Mouse (Mus musculus) kidney, adult 11 months (tissue): ENCODE measurements at regions not wholly inside any gene's neighbourhood (a gene's known extent, or its start where the extent isn't known, plus 50 kb on each side); places are given as distances from the start of the nearest gene placed in this dataset.
"Not testable (repeated sequence)": the region's sequence is repeated elsewhere in the genome, so short reads cannot be mapped to it uniquely, and the experiment has no call there.

Experiments
- DNase-seq: peaks from one replicate; pipeline ENCODE4 v3.0.0; 2022

DNA sequence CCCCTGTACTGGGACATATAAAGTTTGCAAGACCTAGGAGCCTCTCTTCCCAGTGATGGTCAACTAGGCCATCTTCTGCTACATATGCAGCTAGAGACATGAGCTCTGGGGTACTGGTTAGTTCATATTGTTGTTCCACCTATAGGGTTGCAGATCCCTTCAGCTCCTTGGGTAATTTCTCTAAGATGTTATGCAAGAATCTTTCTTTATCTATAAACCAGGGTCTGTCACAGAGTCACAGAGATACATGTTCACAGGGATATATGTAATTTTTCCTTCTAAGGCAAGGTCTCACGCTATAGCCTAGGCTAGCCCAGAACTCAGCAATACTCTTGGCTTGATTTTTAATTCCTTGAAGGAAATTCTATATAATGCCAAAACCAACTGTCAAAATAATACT is 56.9 kb downstream of the Zfp36l1 start:
- DNase-seq, result not testable (repeated sequence)

DNA sequence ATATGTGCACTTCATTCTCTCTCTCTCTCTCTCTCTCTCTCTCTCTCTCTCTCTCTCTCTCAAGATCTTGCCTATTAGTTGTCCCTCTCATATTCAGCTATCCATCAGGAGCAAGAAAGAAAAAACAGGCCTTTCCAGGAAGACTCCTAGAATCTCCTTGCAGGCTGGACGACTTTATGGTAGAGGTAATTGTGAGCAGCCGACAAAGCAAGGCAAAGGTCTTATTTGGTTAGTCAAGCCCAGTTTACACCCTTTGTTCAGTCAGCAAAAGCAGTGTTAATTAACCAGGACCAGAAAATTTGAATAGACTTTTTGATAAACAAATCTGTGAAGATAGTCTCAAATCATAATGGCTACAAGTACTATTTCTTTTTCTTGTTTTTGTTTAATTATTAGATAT is 57.4 kb downstream of the Zfp36l1 start:
- DNase-seq, result no peak

DNA sequence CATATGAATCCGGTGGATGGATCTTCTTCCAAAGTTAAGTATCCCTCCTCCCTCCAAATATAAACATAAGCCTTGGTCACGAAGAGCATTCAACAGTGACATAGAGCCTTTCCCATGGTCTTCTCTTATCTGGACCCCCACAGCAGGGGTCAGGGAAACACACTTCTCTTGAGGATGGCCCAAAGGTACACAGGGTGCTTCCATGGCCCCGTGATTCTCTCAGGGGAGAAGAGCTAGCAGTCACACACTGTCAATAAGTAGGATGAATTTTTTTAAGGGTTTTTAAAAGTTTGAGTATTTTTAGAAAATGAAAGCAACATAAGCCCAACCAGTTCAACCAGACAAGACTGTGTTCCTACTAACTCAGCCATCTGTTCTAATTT is 58.2 kb downstream of the Zfp36l1 start:
- DNase-seq, result no peak

DNA sequence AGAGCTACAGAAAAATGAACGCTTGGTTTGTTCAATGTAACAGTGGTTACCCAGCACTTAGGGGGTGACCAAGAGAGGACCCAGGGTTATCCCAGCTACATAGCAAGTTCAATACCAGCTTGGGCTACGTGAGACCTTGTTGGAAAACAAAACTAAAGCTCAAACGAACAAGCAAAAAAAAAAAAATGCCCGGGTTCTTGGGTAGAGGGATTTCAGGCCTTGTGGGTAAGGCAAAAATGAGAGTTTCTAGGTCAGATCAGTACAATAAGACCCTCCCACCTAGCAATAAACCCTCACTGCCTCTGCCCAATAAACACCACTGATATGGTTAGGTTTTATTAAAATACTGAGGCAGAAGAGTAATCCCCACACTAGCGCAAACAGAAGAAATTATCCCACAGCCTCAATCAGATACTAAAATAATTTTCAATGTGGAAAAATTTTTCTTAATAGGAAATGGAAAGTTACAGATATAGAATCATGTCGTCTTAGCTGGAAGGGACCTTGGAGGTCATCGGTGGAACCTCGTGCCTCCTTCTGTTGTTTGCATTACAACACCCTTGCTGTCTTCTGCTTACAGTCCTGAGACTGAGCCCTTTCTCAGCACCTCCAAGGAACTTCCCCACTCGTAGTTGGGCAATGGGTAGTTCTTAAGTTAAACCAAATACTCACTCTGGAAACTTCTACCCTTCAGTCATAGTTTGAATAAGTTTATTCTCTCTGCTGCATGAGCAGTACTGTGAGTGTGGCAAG is 58.7 kb downstream of the Zfp36l1 start:
- no peak for DNase-seq

DNA sequence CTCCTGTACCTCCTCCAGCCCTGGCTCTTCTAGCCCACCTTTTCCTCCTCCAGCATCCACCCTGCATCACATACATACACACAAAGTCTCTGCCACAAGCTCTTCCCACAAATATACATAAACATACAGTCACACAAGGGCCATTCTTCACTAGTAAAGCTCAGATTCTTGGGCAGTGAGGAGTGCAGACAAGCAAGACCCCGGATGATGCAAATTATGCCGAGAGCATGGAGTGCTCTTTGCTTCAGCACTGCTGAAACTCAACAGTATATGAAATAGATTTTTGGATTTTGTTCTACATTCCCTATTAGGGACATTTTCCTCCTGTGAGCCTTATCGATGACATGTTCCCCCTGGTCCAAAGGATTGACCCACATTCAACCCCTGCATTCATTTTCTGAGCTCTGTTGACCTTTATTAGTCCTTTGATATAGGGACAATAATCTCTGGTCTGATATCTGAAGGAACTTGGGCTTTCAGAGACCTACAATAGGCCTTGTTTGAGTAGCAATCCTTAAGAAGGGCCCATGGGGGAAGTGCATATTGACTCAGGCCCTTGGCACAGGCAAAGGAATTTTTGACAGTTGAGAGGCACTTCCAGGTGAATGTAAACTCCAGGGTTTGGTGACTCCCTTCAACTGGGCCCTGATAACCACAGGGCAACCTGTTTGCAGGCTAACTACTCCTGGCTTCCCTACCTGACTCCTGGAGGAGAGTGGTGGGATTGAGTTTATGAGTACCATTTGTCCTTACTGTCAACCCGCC is 64.4 kb downstream of the Zfp36l1 start:
- no peak for DNase-seq

DNA sequence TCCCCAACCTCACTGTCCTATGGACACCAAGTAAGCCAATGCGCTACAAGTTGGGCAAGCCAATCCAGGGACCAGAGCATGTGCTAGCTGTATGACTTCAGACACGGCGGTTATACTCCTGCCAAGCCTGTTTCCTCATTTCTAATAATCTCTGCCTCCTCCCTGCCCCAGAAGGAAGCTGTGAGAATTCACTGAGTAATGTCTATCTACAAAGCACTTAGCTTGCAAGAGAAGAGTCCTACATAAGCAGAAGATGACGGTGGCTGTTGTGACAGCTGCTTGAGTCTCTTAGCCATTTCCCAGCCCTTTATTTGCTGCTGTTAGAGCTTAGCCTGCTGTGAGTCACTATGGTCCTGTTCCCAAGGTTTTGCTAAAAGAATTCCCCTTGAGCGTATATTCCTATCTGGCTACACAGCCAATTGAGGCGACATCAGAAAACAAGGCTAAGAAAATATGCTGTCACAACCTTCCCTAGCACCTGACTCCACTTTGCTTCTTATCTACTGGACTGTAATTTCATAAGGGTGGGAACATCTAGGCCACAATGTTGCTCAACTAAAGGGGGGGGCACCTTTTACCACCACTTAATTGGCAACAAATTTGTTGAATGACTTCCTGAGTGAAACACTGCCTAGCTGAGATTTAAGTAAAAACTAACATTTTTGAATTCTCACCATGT is 66.0 kb downstream of the Zfp36l1 start:
- no peak for DNase-seq

DNA sequence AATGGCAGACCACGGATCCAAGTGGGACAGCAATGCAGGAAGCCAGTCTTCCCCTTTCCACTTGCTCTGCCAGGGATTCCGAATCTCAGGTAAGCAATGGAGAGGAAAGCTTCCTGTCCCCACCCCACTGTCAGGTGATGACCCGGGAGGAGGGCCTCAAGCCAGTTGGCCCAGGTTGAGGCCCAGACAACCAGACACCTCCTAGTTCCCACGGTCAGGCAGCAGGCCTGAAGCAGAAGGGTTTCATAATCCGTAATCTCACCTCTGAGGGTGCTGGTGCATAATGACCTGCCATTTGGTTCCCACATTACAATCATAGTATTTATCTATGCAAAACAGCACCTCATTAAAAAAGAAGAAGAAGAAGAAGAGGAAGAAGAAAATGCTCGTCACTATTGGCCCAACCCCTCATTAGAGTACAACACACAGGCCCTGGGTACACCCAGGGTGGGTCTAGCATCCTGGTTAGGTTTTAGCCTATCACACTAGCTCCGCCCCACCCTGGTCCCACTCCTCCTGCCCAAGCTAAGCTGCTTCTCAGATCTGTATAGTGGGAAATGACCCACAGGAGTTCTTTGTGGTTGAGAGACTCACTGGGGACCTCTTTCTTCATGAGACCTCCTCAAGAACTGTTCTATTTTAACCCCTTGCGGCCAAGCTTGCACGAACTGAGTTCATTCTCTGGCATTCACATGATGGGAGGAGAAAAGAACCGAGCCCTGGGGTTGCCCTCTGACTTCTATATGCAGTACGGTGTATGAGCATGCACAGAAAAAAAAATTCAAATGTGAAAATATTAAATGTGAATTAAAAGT is 71.1 kb downstream of the Zfp36l1 start:
- no peak for DNase-seq

DNA sequence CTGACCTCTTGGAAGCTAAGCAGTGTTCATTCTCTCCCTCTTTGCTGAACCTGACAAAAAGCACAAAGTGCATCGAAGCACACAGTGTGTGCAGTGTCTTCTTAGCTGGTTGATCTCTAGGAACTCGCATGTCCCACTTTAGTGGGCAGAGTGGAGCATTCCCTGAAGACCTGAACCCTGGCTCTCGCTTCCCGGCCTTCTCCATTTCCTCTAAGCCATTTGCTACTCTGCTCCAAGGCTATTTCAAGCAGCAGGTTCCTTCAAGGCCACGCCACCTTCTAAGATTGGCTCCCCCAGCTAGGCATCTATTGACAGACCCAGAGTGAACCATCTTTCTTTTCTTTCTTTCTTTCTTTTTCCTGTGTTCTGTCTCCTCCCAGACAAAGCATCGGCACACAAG is 71.8 kb downstream of the Zfp36l1 start:
- no peak for DNase-seq

DNA sequence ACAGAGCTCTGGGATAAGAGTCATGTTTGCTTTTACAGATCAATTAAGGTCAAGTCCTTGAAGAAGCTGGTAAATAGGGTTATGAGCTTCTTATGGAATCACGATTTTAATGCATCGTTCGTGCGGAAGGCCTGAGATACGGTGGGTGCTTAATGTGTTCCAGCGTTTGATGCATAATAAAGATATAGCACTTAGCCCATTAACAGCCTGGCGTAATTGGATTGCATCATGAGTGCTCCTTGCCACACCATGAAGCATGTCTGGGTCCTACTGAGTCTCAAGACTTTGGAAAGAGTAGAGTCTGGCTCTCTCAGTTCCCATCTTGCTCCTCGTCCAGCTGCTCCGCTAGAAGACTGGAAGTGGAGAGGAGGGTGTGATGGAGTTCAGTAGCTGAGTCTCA is 72.6 kb downstream of the Zfp36l1 start:
- DNase-seq, result no peak

DNA sequence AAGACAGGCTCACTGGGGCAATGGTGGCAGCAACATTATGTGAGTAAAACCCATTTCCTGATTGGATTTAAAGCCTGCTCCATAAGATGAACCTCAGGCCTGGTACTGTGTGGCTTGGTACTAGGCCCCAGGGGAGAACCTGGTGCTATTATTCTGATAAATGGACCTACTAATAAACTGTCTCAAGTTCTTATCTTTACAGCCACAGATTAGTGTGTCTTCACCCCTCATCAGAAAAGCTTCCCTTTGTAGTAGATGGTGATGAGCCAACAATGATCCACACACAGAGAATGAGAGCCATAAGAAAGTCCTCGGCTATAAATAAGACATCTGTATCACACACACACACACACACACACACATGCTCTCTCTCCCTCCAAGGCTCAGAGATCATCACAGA is 73.7 kb downstream of the Zfp36l1 start:
- no peak for DNase-seq

DNA sequence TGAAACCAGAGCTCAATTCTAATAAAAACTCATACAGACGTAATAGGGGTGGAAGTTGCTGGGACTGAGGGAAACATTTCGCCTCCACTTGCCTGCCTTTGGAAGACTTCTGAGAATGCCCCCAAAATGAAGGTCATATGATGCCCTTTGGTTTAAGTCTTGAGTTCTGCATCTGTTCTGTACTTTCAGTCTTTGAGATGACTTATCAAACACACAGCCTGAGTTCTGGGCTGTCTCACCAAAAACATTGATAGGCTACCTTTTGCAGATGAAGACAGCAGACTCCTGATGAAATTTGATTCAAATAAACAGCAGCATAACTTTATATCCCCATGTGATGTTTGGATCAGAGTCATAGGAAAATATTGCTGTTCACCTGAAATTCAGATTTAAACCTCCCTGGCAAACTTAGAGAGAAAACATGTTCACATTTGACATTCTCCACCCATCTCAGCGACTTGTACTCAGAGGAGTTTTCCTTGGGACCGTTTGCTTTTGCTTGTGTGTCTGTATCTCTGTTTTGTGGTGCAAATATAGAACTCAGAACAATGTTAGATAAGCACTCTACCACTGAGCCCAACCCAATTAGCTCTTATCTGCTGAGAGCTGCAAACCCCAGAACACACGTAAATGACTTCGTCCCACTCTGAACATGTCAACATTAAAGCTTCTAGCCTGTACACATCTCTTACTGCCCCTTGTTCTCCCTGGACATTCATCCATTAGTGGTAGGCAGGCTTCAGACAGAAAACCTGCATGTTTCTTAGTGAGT is 77.1 kb downstream of the Zfp36l1 start:
- DNase-seq, result no peak

DNA sequence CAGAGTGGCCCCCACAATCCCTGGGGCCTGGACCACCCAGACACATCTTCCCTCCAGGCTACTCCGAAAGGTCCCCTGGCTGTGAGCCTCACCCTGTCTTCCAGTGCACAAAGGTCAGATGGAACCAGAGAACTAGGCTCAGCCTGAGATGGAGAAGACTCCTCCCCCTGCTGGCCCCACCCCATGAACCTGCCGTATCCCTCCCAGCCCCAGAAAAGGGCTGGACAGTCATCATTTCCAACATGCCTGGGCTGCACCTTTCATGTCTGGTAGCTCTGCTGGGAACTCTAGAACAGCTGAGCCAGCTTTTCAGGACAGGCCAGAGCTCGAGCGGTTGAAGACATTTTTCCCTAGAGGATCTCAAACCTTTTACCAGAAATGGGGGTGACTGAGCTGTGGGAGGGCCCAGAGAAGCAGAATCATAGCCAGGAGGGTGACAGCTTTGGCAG is 77.8 kb downstream of the Zfp36l1 start:
- DNase-seq, result peak; percentile 14

DNA sequence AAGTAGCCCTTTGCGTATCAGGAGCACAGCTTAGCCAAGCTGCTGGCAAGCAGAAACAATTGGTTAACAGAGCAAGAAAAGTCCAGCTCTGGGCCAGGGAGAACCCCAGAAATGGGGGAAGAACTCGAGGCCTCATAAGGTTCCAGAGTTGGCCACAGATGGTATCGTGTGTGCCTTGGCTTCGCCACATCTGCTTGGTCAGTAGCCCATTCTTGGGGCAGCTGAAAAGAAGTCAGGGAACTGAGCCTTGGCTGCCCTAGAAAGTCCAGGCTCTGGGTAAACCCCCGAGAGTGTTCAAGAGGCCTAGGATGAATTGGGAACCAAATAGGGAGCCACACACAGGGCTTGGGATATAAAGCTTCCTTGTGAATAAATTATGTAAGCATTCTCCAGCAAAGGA is 78.7 kb downstream of the Zfp36l1 start:
- DNase-seq, result no peak

DNA sequence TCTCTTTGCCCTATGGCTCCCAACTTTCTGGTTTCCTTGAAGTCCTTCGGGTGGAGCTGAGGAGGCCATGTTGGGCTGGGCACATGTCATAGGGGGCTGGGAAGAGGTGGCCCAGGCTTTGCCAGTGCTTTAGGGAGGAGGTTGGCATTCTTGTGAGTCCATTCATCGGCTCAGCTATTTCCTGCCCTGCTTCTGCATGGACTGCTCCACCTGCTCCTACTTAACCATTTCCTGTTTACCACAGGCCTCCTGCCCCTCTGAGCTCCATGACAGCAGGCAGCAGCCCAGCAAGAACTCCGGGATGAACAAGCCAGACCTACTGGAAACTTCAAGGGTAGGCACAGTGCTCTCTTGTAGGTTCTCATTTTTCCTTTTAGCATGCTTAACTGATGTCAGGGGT is 80.3 kb downstream of the Zfp36l1 start:
- DNase-seq, result no peak

DNA sequence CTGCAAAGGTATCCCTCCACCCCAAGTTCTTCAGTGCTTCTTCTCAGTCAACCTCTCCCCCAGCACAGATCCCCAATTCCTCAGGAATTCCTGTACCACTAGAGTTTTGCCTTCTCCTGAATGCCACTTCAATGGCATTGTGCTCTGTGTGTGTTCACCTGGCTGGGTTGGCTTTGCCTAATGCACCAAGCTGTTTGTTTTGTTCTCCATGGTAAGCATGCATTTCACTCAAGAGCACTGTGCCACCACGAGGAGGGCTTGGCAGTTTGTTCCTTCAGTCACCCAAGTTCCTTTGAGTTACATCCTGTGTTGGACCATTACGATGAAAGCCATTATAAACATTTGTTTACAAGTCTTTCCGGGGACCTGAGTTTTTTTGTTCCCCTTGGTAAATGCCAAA is 84.5 kb downstream of the Zfp36l1 start:
- no peak for DNase-seq

DNA sequence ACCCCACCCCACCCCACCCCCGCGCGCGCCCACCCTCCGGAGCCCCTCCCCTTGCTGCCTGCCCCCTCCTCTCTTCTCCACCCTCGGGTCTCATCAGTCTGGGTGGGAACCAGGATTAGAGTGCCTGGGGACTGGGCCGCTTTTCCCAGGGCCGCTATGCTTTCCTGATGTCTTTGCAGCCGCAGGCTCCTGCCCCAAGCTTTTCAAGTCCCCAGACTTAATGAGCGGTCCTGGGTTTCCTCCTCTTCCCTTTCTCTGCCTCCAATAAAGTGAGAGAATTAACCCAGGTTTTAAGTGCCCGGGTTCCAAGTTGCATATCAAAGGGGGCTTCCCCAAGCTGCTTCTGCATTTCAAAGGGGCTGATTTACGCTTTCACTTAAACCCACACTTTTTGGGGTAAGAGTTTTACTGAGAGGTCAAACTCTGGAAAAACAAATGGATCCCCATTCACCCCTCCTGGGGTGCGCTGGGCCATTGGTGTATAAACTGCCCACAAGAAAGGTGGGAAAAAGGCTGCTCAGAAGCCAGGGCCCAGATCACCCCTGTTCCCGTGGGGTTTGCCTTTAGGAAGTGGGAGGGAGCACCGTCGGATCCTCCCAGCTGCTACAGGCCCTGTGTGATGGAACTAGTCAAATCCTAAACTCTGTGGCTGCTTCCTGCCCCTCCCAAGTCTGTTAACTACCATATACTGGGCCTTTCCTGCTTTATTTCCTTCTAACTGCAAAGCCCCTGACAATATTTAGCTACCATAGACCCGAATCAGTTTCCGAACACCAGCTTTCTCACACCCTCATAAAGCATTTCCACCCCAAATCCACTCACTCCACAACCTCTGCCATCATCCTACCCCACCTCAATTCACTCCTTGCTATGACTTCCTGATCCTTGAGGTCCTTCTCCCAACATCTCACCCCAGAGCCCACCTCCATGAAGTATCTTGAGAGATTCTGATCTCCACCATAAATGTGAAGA is 89.4 kb downstream of the Zfp36l1 start:
- DNase-seq, result no peak

DNA sequence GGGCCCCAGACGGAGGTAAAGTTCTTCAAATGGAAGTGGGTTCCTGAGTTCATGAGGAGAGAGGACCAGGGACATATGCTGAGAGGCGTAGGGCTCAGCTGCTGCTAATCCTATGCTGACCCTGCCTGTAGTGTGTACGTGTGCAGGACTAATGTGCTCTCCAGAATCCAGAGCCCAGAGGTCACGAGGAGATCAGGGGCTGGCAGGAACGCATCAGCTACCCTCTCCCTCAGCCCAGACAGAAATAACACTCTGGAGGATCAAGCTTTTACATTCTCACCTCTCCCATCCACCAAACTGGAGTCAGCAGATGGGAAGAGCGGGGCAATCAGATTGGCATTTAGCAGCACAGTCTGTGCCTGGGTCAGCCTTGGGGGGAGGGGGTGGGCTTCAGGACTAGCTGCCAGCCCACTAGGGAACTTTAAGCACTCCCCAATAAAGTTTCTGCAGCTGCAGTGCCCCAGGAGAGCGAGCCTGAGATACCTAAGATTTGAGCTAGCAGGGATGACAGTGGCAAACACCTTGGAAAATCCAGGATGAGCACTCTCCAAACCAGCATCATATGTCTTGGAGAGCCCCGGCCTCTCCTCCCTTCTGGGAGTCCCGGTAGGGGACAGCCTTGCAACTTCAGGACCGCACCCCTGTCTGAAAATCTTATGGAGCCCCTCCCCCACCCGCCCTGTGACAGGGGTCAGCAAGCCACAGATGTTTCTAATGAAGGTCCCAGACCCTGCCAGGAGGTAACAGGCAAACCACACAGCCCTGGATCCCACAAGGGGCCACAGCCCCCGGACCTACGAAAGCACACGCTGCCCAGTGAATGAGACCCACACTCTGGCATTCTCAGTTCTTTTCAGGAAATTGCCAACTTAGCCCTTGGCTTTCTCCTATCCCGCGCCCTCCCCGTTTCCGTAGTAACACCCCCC is 90.4 kb downstream of the Zfp36l1 start:
- DNase-seq, result no peak

DNA sequence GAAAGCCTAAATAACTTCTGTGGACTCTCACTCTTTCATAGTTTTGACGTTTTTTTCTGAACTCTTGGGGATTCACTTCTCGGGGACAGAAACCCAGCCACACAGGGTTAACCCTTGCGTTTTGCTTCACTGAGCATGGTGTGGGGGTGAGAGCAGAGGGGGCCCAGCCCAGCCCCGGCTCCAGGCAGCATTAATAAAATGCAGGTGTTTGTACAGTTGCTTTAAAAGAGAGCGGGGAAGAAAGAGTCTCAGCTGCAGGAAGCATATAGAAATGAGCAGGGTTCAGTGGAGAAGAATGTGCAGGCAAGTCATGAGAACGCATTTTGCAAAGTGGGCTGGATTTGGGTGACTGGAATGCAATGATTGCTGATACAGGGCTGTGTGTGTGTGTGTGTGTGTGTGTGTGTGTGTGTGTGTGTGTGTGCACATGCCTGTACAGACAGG is 91.8 kb downstream of the Zfp36l1 start:
- no peak for DNase-seq

DNA sequence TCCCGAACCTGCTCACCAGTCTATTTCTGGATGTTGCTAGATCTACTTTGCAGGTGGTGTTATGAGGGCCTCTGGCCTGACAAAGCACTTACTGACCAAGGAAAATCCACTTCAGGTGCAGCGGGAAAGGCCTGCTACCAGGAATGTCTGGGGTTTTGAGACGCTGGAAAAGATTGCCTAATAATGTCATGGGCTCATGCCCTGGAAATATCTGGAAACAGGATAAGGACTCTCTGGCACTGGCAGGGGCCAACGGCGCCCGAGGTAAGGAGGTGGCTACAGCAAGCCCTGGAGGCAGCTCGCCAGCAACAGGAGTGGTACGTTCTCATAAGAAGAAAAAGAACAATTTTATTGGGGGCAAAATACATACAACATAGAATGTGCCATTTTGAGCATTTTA is 94.7 kb downstream of the Zfp36l1 start:
- no peak for DNase-seq
